In genomic region chr2:18025116-18025515, GRCm38 (mm10) we compare ENCODE assay signal across 13 mouse cellular contexts. TPM values are rescaled to one million over a fixed set of nuclear protein-coding genes. Genes with fewer than 3 reads are reported as not detected.
DNase-seq lines count a peak whose midpoint lies in the region; ATAC-seq and TF ChIP-seq lines count a peak whose summit lies in the region.
"Had no signal": no experiment of that assay in that cellular context is flagged by ENCODE, and none has a peak within 500 bp of the region (broad histone marks: within the 10 kb centered on the region; RNA-seq: fewer than 3 reads in every experiment).

No protein-coding gene starts in this region.

- no peak overlapping the region for H3K27ac ChIP-seq in heart, embryonic 13.5 days (replicated peaks)
- no peak overlapping the region for H3K27ac ChIP-seq in heart, adult 2 months
- H3K27ac ChIP-seq in forebrain, embryonic 12.5 days, result no peak overlapping the region
- no peak overlapping the region for H3K27ac ChIP-seq in limb, embryonic 15.5 days

- TF ChIP-seq CTCF in heart, adult 2 months (IDR thresholded peaks at IDR 0.05), result no peak
- TF ChIP-seq CTCF in E14TG2a.4 (conservative IDR thresholded peaks at IDR 0.05; ENCODE audit: low read length), result no peak

- H3K27me3 ChIP-seq in heart, embryonic 13.5 days (replicated peaks), result no peaks in the 10 kb centered on the region
- no peaks in the 10 kb centered on the region for H3K27me3 ChIP-seq in heart, adult 2 months (ENCODE audit: control insufficient read depth, insufficient read depth, low read length)
- H3K27me3 ChIP-seq in E14TG2a.4 (ENCODE audit: insufficient read depth, low read length), result peaks cover 28% of the 10 kb centered on the region
- H3K27me3 ChIP-seq in forebrain, embryonic 12.5 days, result no peaks in the 10 kb centered on the region
- H3K27me3 ChIP-seq in limb, embryonic 15.5 days, result no peaks in the 10 kb centered on the region

- ATAC-seq in heart, embryonic 13.5 days (ENCODE audit: extremely low read depth, insufficient number of reproducible peaks, low FRiP score, low TSS enrichment), result no peak
- no peak for ATAC-seq in forebrain, embryonic 12.5 days (ENCODE audit: low FRiP score)
- ATAC-seq in limb, embryonic 15.5 days (ENCODE audit: insufficient number of reproducible peaks, low FRiP score, low TSS enrichment, low read depth), result no peak

- H3K36me3 ChIP-seq in heart, embryonic 13.5 days, result no peaks in the 10 kb centered on the region
- no peaks in the 10 kb centered on the region for H3K36me3 ChIP-seq in heart, adult 2 months (ENCODE audit: control insufficient read depth, insufficient read depth, low read length)
- no peaks in the 10 kb centered on the region for H3K36me3 ChIP-seq in E14TG2a.4 (ENCODE audit: insufficient read depth, low read length)
- H3K36me3 ChIP-seq in forebrain, embryonic 12.5 days (replicated peaks), result no peaks in the 10 kb centered on the region
- no peaks in the 10 kb centered on the region for H3K36me3 ChIP-seq in limb, embryonic 15.5 days

- no peaks in the 10 kb centered on the region for H3K9me3 ChIP-seq in heart, embryonic 13.5 days
- peaks cover under 1% of the 10 kb centered on the region; the same call in 1 of the 2 replicates for H3K9me3 ChIP-seq in E14TG2a.4 (ENCODE audit: low read length)
- H3K9me3 ChIP-seq in forebrain, embryonic 12.5 days, result no peaks in the 10 kb centered on the region
- no peaks in the 10 kb centered on the region for H3K9me3 ChIP-seq in limb, embryonic 15.5 days

- no peak for TF ChIP-seq EP300 in heart, adult 2 months (IDR thresholded peaks at IDR 0.05; ENCODE audit: insufficient read depth, low read depth, low read length)

- no peaks in the 10 kb centered on the region for H3K79me2 ChIP-seq in heart, adult 2 months (replicated peaks; ENCODE audit: control insufficient read depth, insufficient read depth, low read length)

- peak overlapping the region; percentile 83; the same call in 1 of the 2 replicates for H3K4me3 ChIP-seq in heart, embryonic 13.5 days
- no peak overlapping the region for H3K4me3 ChIP-seq in heart, adult 2 months
- H3K4me3 ChIP-seq in E14TG2a.4 (replicated peaks; ENCODE audit: low read length), result peak overlapping the region; percentile 83; the same call in 1 of the 2 replicates
- peak overlapping the region; percentile 67 for H3K4me3 ChIP-seq in forebrain, embryonic 12.5 days (replicated peaks)
- H3K4me3 ChIP-seq in limb, embryonic 15.5 days, result no peak overlapping the region; the same call in 1 of the 2 replicates
- H3K4me3 ChIP-seq: myocyte had no signal

- peak overlapping the region; percentile 86 for H3K4me2 ChIP-seq in heart, embryonic 13.5 days
- peak overlapping the region; percentile 83 for H3K4me2 ChIP-seq in forebrain, embryonic 12.5 days
- H3K4me2 ChIP-seq in limb, embryonic 15.5 days, result peak overlapping the region; percentile 97; the same call in 1 of the 2 replicates

- 70% methylated on average over 5 of the region's 5 CpGs for WGBS in heart, embryonic 13.5 days
- 84% methylated on average over 5 of the region's 5 CpGs for WGBS in heart, adult 2 months
- 12% methylated on average over 5 of the region's 5 CpGs for WGBS in forebrain, embryonic 12.5 days
- WGBS in limb, embryonic 15.5 days, result 58% methylated on average over 5 of the region's 5 CpGs

- intact Hi-C loops in heart, adult 2 months (cut with DNase I), result loop anchor here (5.0 to 10.0 kb wide), 4 partner anchors 367 to 742 kb away; partner anchors contain the start of genes Bmi1 and Dnajc1

- peaks cover 18% of the 10 kb centered on the region for H3K4me1 ChIP-seq in heart, embryonic 13.5 days
- peaks cover 1% of the 10 kb centered on the region; the same call in 1 of the 2 replicates for H3K4me1 ChIP-seq in heart, adult 2 months (ENCODE audit: control insufficient read depth, insufficient read depth, low read length)
- peaks cover 33% of the 10 kb centered on the region for H3K4me1 ChIP-seq in E14TG2a.4 (replicated peaks; ENCODE audit: low read depth, low read length)
- H3K4me1 ChIP-seq in forebrain, embryonic 12.5 days, result peaks cover 28% of the 10 kb centered on the region
- H3K4me1 ChIP-seq in limb, embryonic 15.5 days, result peaks cover 20% of the 10 kb centered on the region

- TF ChIP-seq POLR2A in heart, adult 2 months (IDR thresholded peaks at IDR 0.05; ENCODE audit: insufficient read depth, low read depth, low read length), result no peak

- no peak for DNase-seq in heart, adult 2 months
- DNase-seq in thymus, postnatal 36 days, result no peak
- no peak for DNase-seq in Muller cell, postnatal 12 days (ENCODE audit: inconsistent ontology term)
- DNase-seq in left cerebral cortex, adult 18-20 months (ENCODE audit: low spot score in 2 of 2), result no peak
- DNase-seq: cerebellum, adult 8-10 months; left cerebral cortex, postnatal 4 days had no signal

- peak overlapping the region; percentile 97; the same call in 1 of the 2 replicates for H3K9ac ChIP-seq in heart, embryonic 13.5 days
- no peak overlapping the region for H3K9ac ChIP-seq in heart, adult 2 months (ENCODE audit: low read depth, low read length)
- 0 out of 2 replicates have a peak overlapping the region, but pooled peaks have one; percentile 95 for H3K9ac ChIP-seq in forebrain, embryonic 12.5 days
- no peak overlapping the region for H3K9ac ChIP-seq in limb, embryonic 15.5 days

RNA-seq across cellular contexts. Expression of gene A930004D18Rik, which starts 12.4 kb away (rescaled TPM):
- polyA plus RNA-seq in heart, embryonic 13.5 days (2015; fragmentation: Nextera tagmentation; extraction: Ambion mirVana), result 11.3 and 12.0 TPM in 2 replicates
- total RNA-seq in heart, adult 2 months (2021), result 1 to 10 TPM; 3.4 to 4.5 TPM
- 2.2 and 3.9 TPM in 2 replicates for polyA plus RNA-seq in heart, adult 2 months (2012; rRNA removed)
- polyA plus RNA-seq in forebrain, embryonic 12.5 days (2016; fragmentation: Nextera tagmentation; extraction: Ambion mirVana), result 20.9 and 22.0 TPM in 2 replicates
- polyA plus RNA-seq in limb, embryonic 15.5 days (2015; fragmentation: Nextera tagmentation; extraction: Ambion mirVana), result 13.0 and 16.8 TPM in 2 replicates
- 1 to 10 TPM; 2.9 to 5.6 TPM for total RNA-seq in left cerebral cortex, adult 18-20 months (2021)

RNA-seq across cellular contexts. Expression of gene Skida1, which starts 23.7 kb away (rescaled TPM):
- 5.5 and 6.6 TPM in 2 replicates for polyA plus RNA-seq in heart, embryonic 13.5 days (2015; fragmentation: Nextera tagmentation; extraction: Ambion mirVana)
- 1 to 10 TPM; 1.7 to 4.5 TPM for total RNA-seq in heart, adult 2 months (2021)
- 2.0 and 3.7 TPM in 2 replicates for polyA plus RNA-seq in heart, adult 2 months (2012; rRNA removed)
- polyA plus RNA-seq in forebrain, embryonic 12.5 days (2016; fragmentation: Nextera tagmentation; extraction: Ambion mirVana), result 26.3 and 26.4 TPM in 2 replicates
- 5.1 and 7.6 TPM in 2 replicates for polyA plus RNA-seq in limb, embryonic 15.5 days (2015; fragmentation: Nextera tagmentation; extraction: Ambion mirVana)
- 1 to 10 TPM; 7.4 to 8.7 TPM for total RNA-seq in left cerebral cortex, adult 18-20 months (2021)

RNA-seq across cellular contexts. Expression of gene H2al2a, which starts 28.4 kb away (rescaled TPM):
- polyA plus RNA-seq in heart, embryonic 13.5 days (2015; fragmentation: Nextera tagmentation; extraction: Ambion mirVana), result not detected in 2 replicates
- not detected for total RNA-seq in heart, adult 2 months (2021)
- 0.51 TPM in 1 of 2 replicates, not detected in the other for polyA plus RNA-seq in heart, adult 2 months (2012; rRNA removed)
- not detected in 2 replicates for polyA plus RNA-seq in forebrain, embryonic 12.5 days (2016; fragmentation: Nextera tagmentation; extraction: Ambion mirVana)
- not detected in 2 replicates for polyA plus RNA-seq in limb, embryonic 15.5 days (2015; fragmentation: Nextera tagmentation; extraction: Ambion mirVana)
- not detected for total RNA-seq in left cerebral cortex, adult 18-20 months (2021)
- total RNA-seq: left cerebral cortex, postnatal 4 days had no signal
- polyA plus RNA-seq: C2C12; frontal cortex, adult 2 months; myocyte had no signal

RNA-seq across cellular contexts. Expression of gene Mllt10, which starts 29.9 kb away (rescaled TPM):
- polyA plus RNA-seq in heart, embryonic 13.5 days (2015; fragmentation: Nextera tagmentation; extraction: Ambion mirVana), result 32.5 and 42.5 TPM in 2 replicates
- total RNA-seq in heart, adult 2 months (2021), result 10 to 100 TPM; 32.5 to 32.8 TPM
- 20.6 and 23.3 TPM in 2 replicates for polyA plus RNA-seq in heart, adult 2 months (2012; rRNA removed)
- polyA plus RNA-seq in forebrain, embryonic 12.5 days (2016; fragmentation: Nextera tagmentation; extraction: Ambion mirVana), result 61.7 and 76.8 TPM in 2 replicates
- 51.3 and 53.4 TPM in 2 replicates for polyA plus RNA-seq in limb, embryonic 15.5 days (2015; fragmentation: Nextera tagmentation; extraction: Ambion mirVana)
- total RNA-seq in left cerebral cortex, adult 18-20 months (2021), result 10 to 100 TPM; 51.5 to 55.7 TPM

Comparison
In these comparisons a context has a peak if more than half of its experiments do, and no peak if none do; other contexts are left out.
1. H3K4me3 ChIP-seq: peak in heart, embryonic 13.5 days (single experiment), E14TG2a.4 (single experiment) and forebrain, embryonic 12.5 days (single experiment); none in heart, adult 2 months (single experiment) and limb, embryonic 15.5 days (single experiment).
2. H3K9ac ChIP-seq: peak in heart, embryonic 13.5 days (single experiment) and forebrain, embryonic 12.5 days (single experiment); none in heart, adult 2 months (single experiment) and limb, embryonic 15.5 days (single experiment).
3. Peak in every context shown above with its lines, with median percentiles within 50 percentile points of each other: H3K4me2 ChIP-seq.